In the genomic region with DNA sequence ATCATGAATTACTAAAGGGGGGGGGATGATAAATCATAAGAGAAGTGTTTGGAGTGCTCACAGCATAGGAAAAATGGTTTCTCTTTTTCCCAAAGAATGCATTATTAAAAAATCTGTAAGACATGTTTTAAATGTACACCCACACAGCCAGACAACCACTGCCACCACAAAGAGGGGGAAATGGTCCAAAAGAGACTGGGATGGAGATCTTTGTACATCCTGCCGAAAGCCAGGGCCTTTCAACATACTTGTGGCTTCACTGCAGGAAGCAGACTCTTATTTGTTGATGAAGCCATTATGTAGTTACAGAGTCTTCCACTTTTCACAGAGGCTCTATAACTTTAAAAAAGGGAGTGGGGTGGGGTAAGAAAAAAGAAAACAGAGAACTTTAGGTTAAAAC, we compare ENCODE assay signal across 21 mouse cellular contexts.
DNase-seq lines count a peak whose midpoint lies in the region; TF ChIP-seq lines count a peak whose summit lies in the region.
"Had no signal": no experiment of that assay in that cellular context is flagged by ENCODE, and none has a peak within 500 bp of the region (broad histone marks: within the 10 kb centered on the region; RNA-seq: fewer than 3 reads in every experiment).

No protein-coding gene starts in this region.

- peak; percentile 35 for DNase-seq in 3T3-L1 (ENCODE audit: low read depth, low spot score)
- peak; percentile 61 for DNase-seq in fibroblast of lung, adult 2 months (ENCODE audit: low read depth)
- no peak for DNase-seq in thymus, postnatal 14 days
- no peak for DNase-seq in gastrocnemius, postnatal 36 days
- DNase-seq in kidney, postnatal 4 days: no peak
- DNase-seq: adrenal gland, adult 2 months; adrenal gland, postnatal 14 days; cerebellum, adult 11 months; cerebellum, adult 2 months; cerebellum, adult 9-11 months; cerebellum, postnatal 25 days; gastrocnemius, postnatal 25 days; heart, adult 11 months had no signal

- no peaks in the 10 kb centered on the region for H3K27me3 ChIP-seq in C2C12 (ENCODE audit: control insufficient read depth, insufficient read depth, insufficient read length)
- H3K27me3 ChIP-seq: CH12.LX; embryonic facial prominence, embryonic 13.5 days; forebrain, embryonic 12.5 days; forebrain, embryonic 15.5 days; hindbrain, embryonic 12.5 days; hindbrain, embryonic 15.5 days had no signal

- no peaks in the 10 kb centered on the region for H3K79me2 ChIP-seq in C2C12 (ENCODE audit: control insufficient read depth, insufficient read depth)

- no peak overlapping the region for H3ac ChIP-seq in C2C12 (ENCODE audit: control insufficient read depth, insufficient read length, low read depth)

- intact Hi-C loops in gastrocnemius, postnatal 36 days (cut with DNase I): no loop called here

- no peak for TF ChIP-seq CTCF in C2C12 (IDR thresholded peaks at IDR 0.05; ENCODE audit: control insufficient read depth, insufficient read depth, insufficient read length)

- no peaks in the 10 kb centered on the region for H3K79me3 ChIP-seq in C2C12 (ENCODE audit: low read depth)

- H3K4me3 ChIP-seq in C2C12 (ENCODE audit: insufficient read depth, poor library complexity, severe bottlenecking): no peak overlapping the region
- H3K4me3 ChIP-seq: embryonic facial prominence, embryonic 13.5 days; forebrain, embryonic 12.5 days; forebrain, embryonic 15.5 days; hindbrain, embryonic 12.5 days; hindbrain, embryonic 15.5 days had no signal

- no peaks in the 10 kb centered on the region for H3K36me3 ChIP-seq in C2C12 (ENCODE audit: control insufficient read depth, insufficient read depth)
- H3K36me3 ChIP-seq: embryonic facial prominence, embryonic 13.5 days; forebrain, embryonic 12.5 days; forebrain, embryonic 15.5 days; G1E; hindbrain, embryonic 12.5 days; hindbrain, embryonic 15.5 days had no signal

TF ChIP-seq in C2C12, 6 proteins besides CTCF, POLR2A, EP300 and RAD21:
- TF ChIP-seq MYOD1 (IDR thresholded peaks at IDR 0.05; ENCODE audit: control insufficient read depth, insufficient read length, low read depth): no peak
- peak; percentile 64 for TF ChIP-seq CEBPB (IDR thresholded peaks at IDR 0.05; ENCODE audit: low read depth)
- no peak for TF ChIP-seq MYOG (IDR thresholded peaks at IDR 0.05; ENCODE audit: control insufficient read depth, extremely low read depth, insufficient read length)

Comparison
In these comparisons a context has a peak if more than half of its experiments do, and no peak if none do; other contexts are left out.
1. DNase-seq: peak in 3T3-L1 (single experiment) and fibroblast of lung, adult 2 months (single experiment); none in thymus, postnatal 14 days (single experiment), gastrocnemius, postnatal 36 days (0 of 2) and kidney, postnatal 4 days (0 of 2).